Mouse (Mus musculus) neural tube, embryonic 14.5 days (tissue): Measurements from ENCODE around the gene Gkap1. TPM values are rescaled to one million over a fixed set of nuclear protein-coding genes. Genes with fewer than 3 reads are reported as not detected.
A peak's percentile ranks its signal among the peaks of the same experiment; 100 is the strongest.

ENCODE experiments used
- ATAC-seq: fragments of 200-750 bp; cut with Nextera tagmentation; 2 replicates; pipeline ENCODE4 v1.8.0; 2017; ENCODE audit warnings: low read depth, mild to moderate bottlenecking, moderate TSS enrichment, moderate library complexity
- H3K27ac ChIP-seq: fragments of 300-500 bp; sonication (generic); 2 replicates; pipeline ENCODE4 v1.5.1; 2014; ENCODE audit warnings: low read depth, mild to moderate bottlenecking, control low read depth, low read length, moderate library complexity, mixed read lengths
- H3K27me3 ChIP-seq: fragments of 300-500 bp; sonication (generic); 2 replicates; pipeline ENCODE4 v1.6.1; 2014; ENCODE audit warnings: low read length; ENCODE audit not compliant: control insufficient read depth, insufficient read depth
- H3K36me3 ChIP-seq: fragments of 300-500 bp; sonication (generic); 2 replicates; pipeline ENCODE4 v1.6.1; 2014; ENCODE audit warnings: low read length, mixed read lengths; ENCODE audit not compliant: control insufficient read depth, insufficient read depth
- H3K4me1 ChIP-seq: fragments of 300-500 bp; sonication (generic); 2 replicates; pipeline ENCODE4 v1.6.1; 2014; ENCODE audit warnings: low read length; ENCODE audit not compliant: control insufficient read depth, insufficient read depth
- H3K4me2 ChIP-seq: fragments of 300-500 bp; sonication (generic); 2 replicates; pipeline ENCODE4 v1.6.1; 2014; ENCODE audit warnings: mild to moderate bottlenecking, low read depth, low read length, control low read depth
- H3K4me3 ChIP-seq: fragments of 300-500 bp; sonication (generic); 2 replicates; pipeline ENCODE4 v1.5.1; 2014; ENCODE audit warnings: low read depth, low read length, control low read depth, mixed read lengths
- H3K9ac ChIP-seq: fragments of 300-500 bp; sonication (generic); replicated peaks from 2 replicates; pipeline ENCODE4 v1.6.1; 2014; ENCODE audit warnings: low read depth, mild to moderate bottlenecking, control low read depth, low read length, mixed read lengths
- H3K9me3 ChIP-seq: fragments of 300-500 bp; sonication (generic); 2 replicates; pipeline ENCODE4 v1.6.1; 2016; ENCODE audit warnings: low read length; ENCODE audit not compliant: control insufficient read depth
- WGBS: fragments of 180-500 bp; shearing (Covaris S2); extraction: QIAGEN DNeasy Blood & Tissue Kit; methylation state at CpG from one replicate; pipeline ENCODE4 v1.1.7; 2014; 5-methylcytosine and 5-hydroxymethylcytosine counted together
- polyA plus RNA-seq: library from polyadenylated mRNA; unstranded; fragments of >200 nt; fragmentation: Nextera tagmentation; extraction: Ambion mirVana; gene quantifications from 2 replicates; pipeline ENCODE4 v1.2.1, GENCODE M21; 2014

Gkap1 gene
- polyA plus RNA-seq, 1 experiment from 2014 or later = 29.7 TPM

DNA sequence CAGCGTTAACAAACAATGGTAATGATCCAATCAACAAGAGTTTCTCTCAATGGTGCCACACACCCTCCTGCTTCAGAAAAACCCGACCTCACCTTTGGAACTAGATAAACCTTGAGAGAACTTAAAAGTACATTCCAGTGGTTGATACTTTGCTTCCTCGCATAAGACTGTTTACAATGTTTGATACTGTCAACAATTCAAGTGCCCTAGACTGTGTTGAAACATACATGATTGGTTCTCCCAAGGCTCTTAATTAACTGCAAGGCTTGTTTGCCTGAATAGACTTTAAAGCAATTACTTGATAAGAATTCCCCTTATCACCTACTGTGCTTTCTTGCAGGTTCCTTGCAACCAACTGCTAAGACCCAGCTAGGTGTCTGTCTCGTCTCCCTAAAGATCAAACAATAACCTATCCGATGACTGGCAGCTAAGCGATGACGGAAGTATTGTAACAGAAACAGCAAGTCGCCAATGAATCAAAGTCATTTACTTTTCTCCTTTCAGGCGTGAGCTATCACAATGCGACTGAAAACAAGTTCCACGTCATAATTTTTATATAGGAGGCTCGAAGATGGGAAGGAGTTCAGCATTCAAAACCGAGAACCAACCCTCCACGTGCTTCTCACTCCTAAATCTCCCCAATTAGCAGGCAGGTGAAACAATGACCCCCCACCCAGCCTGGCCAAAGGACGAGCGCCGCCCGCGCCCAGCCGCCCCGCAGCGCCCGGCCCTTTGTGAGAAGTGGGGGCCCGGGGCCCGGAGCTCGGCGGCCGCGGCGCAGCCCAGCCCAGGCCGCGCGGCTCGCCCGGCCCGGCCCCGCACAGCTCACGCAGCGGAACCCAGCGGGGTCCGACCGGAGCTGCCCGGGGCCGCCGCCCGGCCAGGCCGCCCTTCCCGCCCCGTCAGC lies 60.9 kb downstream of the Gkap1 start:
- H3K4me1 ChIP-seq = peaks cover 20% of the 10 kb centered on the region; the same call in 1 of the 2 replicates
- H3K9ac ChIP-seq = peak overlapping the region; percentile 95
- peak overlapping the region; percentile 61 for H3K4me2 ChIP-seq
- H3K27me3 ChIP-seq = peaks cover 5% of the 10 kb centered on the region; the same call in 1 of the 2 replicates
- WGBS = 2% methylated on average over 43 of the region's 49 CpGs
- H3K27ac ChIP-seq = peak overlapping the region; percentile 96
- H3K9me3 ChIP-seq = no peaks in the 10 kb centered on the region
- peak; percentile 62 for ATAC-seq
- H3K36me3 ChIP-seq = no peaks in the 10 kb centered on the region
- H3K4me3 ChIP-seq = peak overlapping the region; percentile 100

DNA sequence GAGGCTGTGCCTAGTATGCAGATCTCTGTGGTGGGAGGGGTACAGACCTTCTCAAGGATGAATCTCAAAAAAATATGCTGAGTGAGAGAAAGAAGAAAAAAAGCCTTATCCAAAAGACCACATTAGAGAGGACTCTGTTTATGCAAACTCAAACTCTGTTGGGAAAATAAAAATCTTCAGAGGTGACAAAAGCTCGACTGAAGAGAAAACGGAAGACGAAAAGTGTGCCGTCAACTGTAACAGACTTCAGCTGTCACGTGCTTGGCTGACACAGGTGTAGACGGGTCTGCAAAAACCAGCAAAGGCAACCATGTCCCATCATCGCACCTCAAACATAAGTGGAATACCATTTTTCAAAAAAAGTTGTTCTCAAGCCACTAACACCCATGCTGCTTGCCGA lies 61.7 kb downstream of the Gkap1 start:
- peak overlapping the region; percentile 61 for H3K4me2 ChIP-seq
- no peaks in the 10 kb centered on the region for H3K36me3 ChIP-seq
- H3K4me1 ChIP-seq = peaks cover 20% of the 10 kb centered on the region; the same call in 1 of the 2 replicates
- H3K4me3 ChIP-seq = peak overlapping the region; percentile 100; the same call in 1 of the 2 replicates
- H3K27ac ChIP-seq = no peak overlapping the region
- ATAC-seq = no peak
- H3K9me3 ChIP-seq = no peaks in the 10 kb centered on the region
- peaks cover 5% of the 10 kb centered on the region; the same call in 1 of the 2 replicates for H3K27me3 ChIP-seq
- H3K9ac ChIP-seq = no peak overlapping the region; the same call in 1 of the 2 replicates
- WGBS = 72% methylated on average over 8 of the region's 8 CpGs

DNA sequence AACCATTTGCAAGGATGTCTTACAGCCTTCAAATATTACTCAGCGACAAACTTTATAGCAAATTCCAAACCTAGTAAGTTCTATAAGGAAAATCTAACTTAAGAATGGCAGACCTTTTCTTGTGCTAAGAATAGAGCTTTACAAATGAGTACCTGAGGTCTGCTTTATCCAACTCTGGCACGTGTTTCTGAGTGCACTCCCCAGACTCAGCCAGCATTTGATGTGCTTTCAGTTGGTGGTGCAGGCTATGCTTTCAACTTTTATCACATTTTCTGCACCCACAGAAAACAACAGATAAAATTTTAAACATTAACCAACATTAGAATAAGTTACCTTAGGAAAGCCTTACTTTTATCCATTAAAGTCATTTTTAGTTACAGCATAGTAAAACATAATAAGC lies 63.0 kb downstream of the Gkap1 start:
- Histone ChIP-seq H3K27me3 (peaks cover 5% of the 10 kb centered on the region; the same call in 1 of the 2 replicates), H3K9me3 (no peaks in the 10 kb centered on the region), H3K4me3 (no peak overlapping the region), H3K27ac (no peak overlapping the region), H3K36me3 (no peaks in the 10 kb centered on the region), H3K4me2 (no peak overlapping the region), H3K9ac (no peak overlapping the region), H3K4me1 (peaks cover 20% of the 10 kb centered on the region; the same call in 1 of the 2 replicates)
- 80% methylated on average over 2 of the region's 2 CpGs for WGBS
- ATAC-seq = no peak

DNA sequence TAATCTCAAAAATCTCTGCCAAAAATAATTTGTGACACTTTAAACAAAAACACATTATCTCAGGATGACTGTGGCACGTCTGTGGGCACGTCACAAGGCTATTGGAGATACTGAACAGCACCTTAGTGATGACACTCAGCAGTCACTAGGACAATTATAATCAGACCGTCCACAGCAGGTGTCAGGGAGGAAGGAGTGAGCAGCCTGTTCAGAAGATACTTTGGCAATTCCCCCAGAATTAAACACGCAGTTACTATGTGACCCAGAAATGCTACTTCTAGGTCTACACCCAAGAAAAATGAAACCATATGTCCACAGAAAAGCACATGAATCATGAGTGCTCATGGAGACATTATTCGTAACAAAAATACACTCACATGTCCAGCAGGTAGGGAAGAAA lies 65.1 kb downstream of the Gkap1 start:
- Histone ChIP-seq H3K36me3 (no peaks in the 10 kb centered on the region), H3K4me1 (peaks cover 14% of the 10 kb centered on the region; the same call in 1 of the 2 replicates), H3K4me3 (no peak overlapping the region), H3K4me2 (no peak overlapping the region), H3K27ac (no peak overlapping the region), H3K27me3 (peaks cover 5% of the 10 kb centered on the region; the same call in 1 of the 2 replicates), H3K9ac (no peak overlapping the region), H3K9me3 (no peaks in the 10 kb centered on the region)
- 83% methylated on average over 5 of the region's 5 CpGs for WGBS
- no peak for ATAC-seq

DNA sequence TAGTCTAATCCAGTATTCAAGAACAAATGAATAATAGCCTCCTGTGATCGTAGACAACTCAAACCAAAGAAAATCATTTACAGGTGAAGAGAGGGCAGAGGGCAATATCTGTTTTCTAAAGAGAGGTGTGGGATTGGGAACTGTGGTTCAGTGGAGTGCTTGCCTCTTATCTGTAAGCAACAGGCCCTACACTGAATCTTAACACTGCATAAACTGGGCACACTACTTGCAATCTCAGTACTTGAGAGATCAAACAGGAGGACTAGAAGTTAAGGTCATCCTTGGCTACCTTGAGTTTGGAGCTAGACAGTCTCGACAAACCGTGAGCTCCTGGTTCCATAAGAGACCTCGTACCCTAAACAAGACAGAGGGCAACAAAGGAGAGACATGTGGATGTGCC lies 69.4 kb downstream of the Gkap1 start:
- no peak for ATAC-seq
- H3K4me3 ChIP-seq = no peak overlapping the region
- H3K4me1 ChIP-seq = no peaks in the 10 kb centered on the region
- H3K27me3 ChIP-seq = no peaks in the 10 kb centered on the region
- WGBS = 96% methylated on average over 4 of the region's 4 CpGs
- H3K27ac ChIP-seq = no peak overlapping the region
- H3K9me3 ChIP-seq = no peaks in the 10 kb centered on the region
- no peak overlapping the region for H3K4me2 ChIP-seq
- H3K36me3 ChIP-seq = no peaks in the 10 kb centered on the region
- no peak overlapping the region for H3K9ac ChIP-seq

DNA sequence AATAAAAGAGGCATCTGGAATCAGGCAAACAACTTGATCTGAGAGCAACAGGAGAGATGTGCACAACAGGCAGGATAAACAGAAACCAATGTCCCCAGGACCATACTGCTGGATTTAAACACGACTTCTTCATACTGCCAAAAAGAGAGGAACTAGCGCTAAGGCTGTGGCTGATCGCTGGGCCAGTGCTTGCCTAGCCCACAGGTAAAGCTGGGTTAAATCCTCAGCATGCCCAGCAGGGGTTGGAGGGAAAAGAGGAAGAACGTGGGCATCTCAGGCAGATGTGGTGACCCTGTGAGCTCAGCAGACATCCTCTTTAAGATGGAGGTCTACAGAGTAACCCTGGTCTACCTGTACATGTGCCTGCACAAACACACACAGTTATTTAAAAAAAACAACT lies 70.5 kb downstream of the Gkap1 start:
- 63% methylated on average over 4 of the region's 4 CpGs for WGBS
- H3K9me3 ChIP-seq = no peaks in the 10 kb centered on the region
- no peak overlapping the region for H3K4me3 ChIP-seq
- no peaks in the 10 kb centered on the region for H3K27me3 ChIP-seq
- no peak overlapping the region for H3K9ac ChIP-seq
- ATAC-seq = no peak
- no peak overlapping the region for H3K4me2 ChIP-seq
- H3K4me1 ChIP-seq = no peaks in the 10 kb centered on the region
- H3K27ac ChIP-seq = no peak overlapping the region
- no peaks in the 10 kb centered on the region for H3K36me3 ChIP-seq

DNA sequence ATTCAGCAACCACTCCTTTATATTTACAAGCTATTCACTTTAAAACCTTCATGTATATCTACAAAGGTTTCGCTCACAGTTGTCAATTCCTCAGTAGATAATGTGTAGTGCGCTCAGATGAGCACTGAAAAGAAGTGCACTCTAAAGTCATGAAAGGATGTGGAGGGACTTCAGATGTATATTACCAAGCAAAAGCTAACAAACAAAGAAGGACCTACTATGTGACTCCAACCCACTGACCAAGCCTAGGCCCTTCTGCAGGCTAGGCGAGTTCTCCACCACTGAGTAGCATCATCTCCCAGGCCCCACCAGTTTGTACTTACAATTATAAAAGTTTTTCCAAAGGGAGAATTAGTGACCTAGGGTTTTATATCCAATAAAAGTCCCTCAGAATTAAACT lies 71.3 kb downstream of the Gkap1 start:
- no peaks in the 10 kb centered on the region for H3K4me1 ChIP-seq
- no peak overlapping the region for H3K4me3 ChIP-seq
- no peak for ATAC-seq
- H3K9ac ChIP-seq = no peak overlapping the region
- 95% methylated on average over 3 of the region's 3 CpGs for WGBS
- no peaks in the 10 kb centered on the region for H3K27me3 ChIP-seq
- no peaks in the 10 kb centered on the region for H3K36me3 ChIP-seq
- no peak overlapping the region for H3K27ac ChIP-seq
- H3K4me2 ChIP-seq = no peak overlapping the region
- no peaks in the 10 kb centered on the region for H3K9me3 ChIP-seq

DNA sequence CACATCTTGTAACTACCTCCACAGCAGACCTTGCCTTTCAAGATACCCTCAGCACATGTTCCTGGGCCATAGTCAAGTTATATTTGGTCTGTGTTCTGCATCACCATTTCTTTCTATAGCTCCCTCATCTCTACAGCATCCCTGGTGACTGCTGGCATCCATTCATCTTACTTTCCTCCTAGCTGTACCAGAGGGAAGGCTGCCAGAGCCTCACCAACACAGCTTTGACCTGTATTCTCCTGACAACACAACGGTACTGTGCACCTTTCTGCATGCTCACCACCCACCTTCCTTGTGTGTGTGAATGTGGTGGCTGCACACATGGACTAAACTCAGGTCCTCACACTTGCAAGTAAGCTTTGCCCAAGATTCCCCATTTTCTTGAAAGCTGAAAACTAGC lies 72.6 kb downstream of the Gkap1 start:
- Histone ChIP-seq H3K4me3 (no peak overlapping the region), H3K4me1 (no peaks in the 10 kb centered on the region), H3K9ac (no peak overlapping the region), H3K27me3 (no peaks in the 10 kb centered on the region), H3K36me3 (peaks cover 3% of the 10 kb centered on the region; the same call in 1 of the 2 replicates), H3K9me3 (no peaks in the 10 kb centered on the region), H3K27ac (no peak overlapping the region), H3K4me2 (no peak overlapping the region)
- WGBS = 92% methylated on average over 1 of the region's 1 CpGs
- ATAC-seq = no peak

DNA sequence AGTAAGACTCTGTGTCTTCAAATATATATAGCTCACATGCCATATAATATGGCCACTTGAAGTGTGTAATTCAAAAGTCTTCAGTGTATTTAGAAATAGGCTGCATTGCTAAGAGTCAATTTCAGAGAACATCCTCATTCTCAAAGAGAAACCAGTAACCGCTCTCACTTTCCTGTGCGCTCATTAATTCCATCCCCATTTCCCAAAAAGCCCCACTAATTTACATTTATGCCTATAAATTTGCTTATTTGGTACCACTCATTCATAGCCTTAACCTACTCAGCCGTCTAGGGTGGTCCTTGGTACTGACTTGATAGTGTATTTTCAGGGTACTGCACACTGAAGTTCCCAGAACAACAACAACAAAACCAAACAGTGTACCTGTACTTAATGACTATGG lies 73.6 kb downstream of the Gkap1 start:
- Histone ChIP-seq H3K9me3 (no peaks in the 10 kb centered on the region), H3K4me1 (no peaks in the 10 kb centered on the region), H3K4me2 (no peak overlapping the region), H3K36me3 (peaks cover 7% of the 10 kb centered on the region; the same call in 1 of the 2 replicates), H3K27me3 (no peaks in the 10 kb centered on the region), H3K27ac (no peak overlapping the region), H3K9ac (no peak overlapping the region), H3K4me3 (no peak overlapping the region)
- WGBS = 94% methylated on average over 3 of the region's 3 CpGs
- ATAC-seq = no peak
